Mouse (Mus musculus): ENCODE results near the gene Eif4e3.

DNA sequence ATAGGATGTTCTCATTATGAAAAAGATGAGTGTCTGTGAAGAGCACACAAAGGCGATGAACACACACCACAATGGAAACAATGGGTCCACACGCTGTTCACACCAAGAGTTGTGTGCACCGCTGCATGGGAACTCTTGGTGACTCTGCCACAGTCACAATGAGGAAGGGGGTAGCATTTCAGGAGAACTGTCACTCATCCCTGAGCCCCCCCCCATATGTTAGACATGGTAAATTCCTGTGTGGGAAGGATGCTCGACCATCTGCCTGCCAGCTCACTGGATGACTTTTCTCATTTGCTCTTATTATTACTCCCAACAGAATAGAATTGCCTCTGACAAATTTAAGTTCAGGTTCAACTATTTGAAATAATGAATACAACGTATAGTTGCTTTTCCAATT, 34.9 kb downstream of the Eif4e3 start:
- TF ChIP-seq POLR2A (IDR thresholded peaks at IDR 0.05; ENCODE audit: low read depth, low read length) (no peak), CTCF (conservative IDR thresholded peaks at IDR 0.05; ENCODE audit: insufficient read depth, insufficient read length, low read depth, low read length) (no peak)

Data from kidney, adult 2 months (tissue).